Mouse (Mus musculus): ENCODE measurements around the gene 2810408A11Rik.
A peak's percentile ranks its signal among the peaks of the same experiment; 100 is the strongest.
"Not testable (repeated sequence)": the region's sequence is repeated elsewhere in the genome, so short reads cannot be mapped to it uniquely, and the experiment has no call there.

2810408A11Rik gene

GRCm38 (mm10) chr11:69931769-69932168 is 31.0 kb upstream of the 2810408A11Rik start:
- no peak for DNase-seq (ENCODE audit: extremely low spot score)

- no peak for DNase-seq (ENCODE audit: extremely low spot score)
Observed at GRCm38 (mm10) chr11:69930967-69931537, 30.3 kb upstream of the 2810408A11Rik start.

GRCm38 (mm10) chr11:69930176-69930575 is 29.4 kb upstream of the 2810408A11Rik start:
- not testable (repeated sequence) for DNase-seq (ENCODE audit: extremely low spot score)

- DNase-seq (ENCODE audit: extremely low spot score): no peak
Observed at GRCm38 (mm10) chr11:69929712-69930111, 28.9 kb upstream of the 2810408A11Rik start.

- DNase-seq (ENCODE audit: extremely low spot score): no peak
Observed at GRCm38 (mm10) chr11:69927501-69927900, 26.7 kb upstream of the 2810408A11Rik start.

GRCm38 (mm10) chr11:69922796-69923195 is 22.0 kb upstream of the 2810408A11Rik start:
- no peak for DNase-seq (ENCODE audit: extremely low spot score)

- no peak for DNase-seq (ENCODE audit: extremely low spot score)
Observed at GRCm38 (mm10) chr11:69922012-69922756, 21.4 kb upstream of the 2810408A11Rik start.

- DNase-seq (ENCODE audit: extremely low spot score): peak; percentile 100
Observed at GRCm38 (mm10) chr11:69921114-69922011, 20.6 kb upstream of the 2810408A11Rik start, which contains the start of gene Eif5a. TSS of gene Eif5a (minus strand) at chr11:69921958.

- DNase-seq (ENCODE audit: extremely low spot score): peak; percentile 74
Observed at GRCm38 (mm10) chr11:69920266-69921031, 19.7 kb upstream of the 2810408A11Rik start.

- DNase-seq (ENCODE audit: extremely low spot score): peak; percentile 69
Observed at GRCm38 (mm10) chr11:69919661-69920265, 19.0 kb upstream of the 2810408A11Rik start.

GRCm38 (mm10) chr11:69919053-69919452 is 18.3 kb upstream of the 2810408A11Rik start:
- DNase-seq (ENCODE audit: extremely low spot score): no peak

- DNase-seq (ENCODE audit: extremely low spot score): no peak
Observed at GRCm38 (mm10) chr11:69918118-69918517, 17.3 kb upstream of the 2810408A11Rik start.

- DNase-seq (ENCODE audit: extremely low spot score): no peak
Observed at GRCm38 (mm10) chr11:69917379-69917948, 16.7 kb upstream of the 2810408A11Rik start.

GRCm38 (mm10) chr11:69916652-69917378 is 16.0 kb upstream of the 2810408A11Rik start:
- DNase-seq (ENCODE audit: extremely low spot score): not testable (repeated sequence)

- DNase-seq (ENCODE audit: extremely low spot score): peak; percentile 27
Observed at GRCm38 (mm10) chr11:69915667-69916627, 15.2 kb upstream of the 2810408A11Rik start.

GRCm38 (mm10) chr11:69914917-69915430 is 14.2 kb upstream of the 2810408A11Rik start:
- DNase-seq (ENCODE audit: extremely low spot score): no peak

GRCm38 (mm10) chr11:69914372-69914764 is 13.6 kb upstream of the 2810408A11Rik start:
- no peak for DNase-seq (ENCODE audit: extremely low spot score)

- DNase-seq (ENCODE audit: extremely low spot score): peak; percentile 93
Observed at GRCm38 (mm10) chr11:69913554-69914371, 13.0 kb upstream of the 2810408A11Rik start, which contains the start of gene Gps2. TSS of gene Gps2 (plus strand) at chr11:69913888.
